In genomic region chr2:74300366-74300791, GRCm38 (mm10) we compare ENCODE assay signal across 8 mouse cellular contexts.
DNase-seq lines count a peak whose midpoint lies in the region; ATAC-seq and TF ChIP-seq lines count a peak whose summit lies in the region.

No protein-coding gene starts in this region.

- intact Hi-C loops in left cerebral cortex, postnatal 10 days (cut with DNase I): loop anchor here (2.0 to 5.0 kb wide), 3 partner anchors 233 to 362 kb away; no protein-coding TSS in a partner anchor

- WGBS in intestine, embryonic 15.5 days: 1% methylated on average over 11 of the region's 11 CpGs
- 1% methylated on average over 11 of the region's 11 CpGs for WGBS in stomach, postnatal 0 days

- no peaks in the 10 kb centered on the region for H3K9me3 ChIP-seq in intestine, embryonic 15.5 days
- H3K9me3 ChIP-seq in stomach, postnatal 0 days (ENCODE audit: control insufficient read depth, low read length): no peaks in the 10 kb centered on the region

- peak overlapping the region; percentile 57 for H3K4me2 ChIP-seq in intestine, embryonic 15.5 days (replicated peaks)
- H3K4me2 ChIP-seq in stomach, postnatal 0 days (replicated peaks; ENCODE audit: low read depth): peak overlapping the region; percentile 55

- H3K9ac ChIP-seq in intestine, embryonic 15.5 days: no peak overlapping the region
- no peak overlapping the region for H3K9ac ChIP-seq in stomach, postnatal 0 days (ENCODE audit: low read length)

- peaks cover 4% of the 10 kb centered on the region; the same call in 1 of the 2 replicates for H3K4me1 ChIP-seq in intestine, embryonic 15.5 days (replicated peaks)
- H3K4me1 ChIP-seq in stomach, postnatal 0 days (replicated peaks; ENCODE audit: control insufficient read depth, insufficient read depth): no peaks in the 10 kb centered on the region

- peak; percentile 65 for ATAC-seq in intestine, embryonic 15.5 days
- peak; percentile 71; the same call in 1 of the 2 replicates for ATAC-seq in stomach, postnatal 0 days (ENCODE audit: low FRiP score, low TSS enrichment)

- H3K36me3 ChIP-seq in intestine, embryonic 15.5 days: no peaks in the 10 kb centered on the region
- H3K36me3 ChIP-seq in stomach, postnatal 0 days (ENCODE audit: control insufficient read depth, insufficient read depth, low read length): no peaks in the 10 kb centered on the region

- 0 out of 2 replicates have a peak, but pooled peaks cover 4% of the 10 kb centered on the region for H3K27me3 ChIP-seq in intestine, embryonic 15.5 days (replicated peaks)
- no peaks in the 10 kb centered on the region for H3K27me3 ChIP-seq in stomach, postnatal 0 days (ENCODE audit: control insufficient read depth, insufficient read depth, low read length)

- TF ChIP-seq EP300 in stomach, postnatal 0 days (optimal IDR thresholded peaks at IDR 0.05): no peak

- H3K27ac ChIP-seq in intestine, embryonic 15.5 days: no peak overlapping the region
- no peak overlapping the region for H3K27ac ChIP-seq in stomach, postnatal 0 days (replicated peaks)

- DNase-seq in ovary, postnatal 36 days (ENCODE audit: low spot score): peak; percentile 29
- no peak for DNase-seq in ovary, postnatal 10 days (ENCODE audit: low spot score)
- peak; percentile 43 to 72 for DNase-seq in cerebellum, postnatal 25 days
- peak; percentile 46 for DNase-seq in gastrocnemius, adult 18-20 months (ENCODE audit: low spot score)
- peak; percentile 60 to 74 for DNase-seq in left cerebral cortex, postnatal 10 days (ENCODE audit: extremely low spot score in 1 of 2, low spot score in 2 of 2)
- peak; percentile 78 for DNase-seq in mesoderm, embryonic 11.5 days (ENCODE audit: low read depth, low spot score)
- DNase-seq in stomach, postnatal 0 days (ENCODE audit: low spot score): peak; percentile 70

- TF ChIP-seq CTCF in stomach, postnatal 0 days (IDR thresholded peaks at IDR 0.05; ENCODE audit: low read depth): peak; percentile 89

- H3K4me3 ChIP-seq in intestine, embryonic 15.5 days (replicated peaks): peak overlapping the region; percentile 22
- H3K4me3 ChIP-seq in stomach, postnatal 0 days (ENCODE audit: low read depth, low read length): peak overlapping the region; percentile 26
